Mouse (Mus musculus): ENCODE measurements at regions not wholly inside any gene's neighbourhood (a gene's known extent, or its start where the extent isn't known, plus 50 kb on each side); places are given as distances from the start of the nearest gene placed in this dataset.

DNA sequence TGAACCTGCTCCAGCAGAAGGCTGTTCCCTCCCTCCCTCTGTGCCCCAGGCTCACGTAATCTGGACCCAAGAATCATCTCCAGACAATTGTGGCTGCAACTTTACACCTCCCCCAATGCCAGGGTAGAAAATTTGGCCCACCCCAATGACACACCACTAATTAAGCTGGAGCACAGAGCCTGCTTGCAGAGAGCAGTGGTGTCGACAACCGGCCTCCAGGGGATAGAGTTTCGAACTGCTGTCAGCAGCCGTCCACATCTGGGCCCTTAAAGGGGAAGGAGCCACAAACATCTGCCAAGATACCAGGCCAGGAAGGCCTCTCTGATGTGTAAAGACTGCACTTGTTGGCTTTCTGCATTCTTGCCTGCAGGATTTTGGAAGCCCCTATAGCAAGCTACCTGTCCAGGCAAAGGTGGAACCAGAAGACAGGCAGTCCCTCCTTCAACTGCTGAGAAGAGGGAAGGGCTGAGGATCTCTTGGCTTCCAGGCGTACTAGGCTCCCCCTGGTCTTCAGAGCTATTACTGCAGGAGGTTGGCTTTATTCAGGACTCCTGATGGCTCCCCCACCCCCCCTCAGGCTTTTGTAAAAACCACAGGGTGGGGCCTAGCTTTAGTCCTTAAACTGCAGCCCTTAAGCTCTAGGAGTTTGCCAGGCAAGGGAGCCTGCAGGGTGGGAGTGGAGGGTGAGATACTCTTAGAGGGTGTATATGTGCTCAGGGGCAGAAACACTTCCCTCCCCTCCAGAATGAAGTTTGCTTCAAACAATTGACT is 160.5 kb upstream of the Sox11 start:
- H3K27me3 ChIP-seq (ENCODE audit: control insufficient read depth in 1 of 2, insufficient read depth in 2 of 2, low read length in 2 of 2), result no peaks in the 10 kb centered on the region
- no peak overlapping the region for H3K4me3 ChIP-seq (ENCODE audit: control insufficient read depth in 1 of 2, insufficient read depth in 1 of 2, low read depth in 2 of 2, low read length in 2 of 2)
- H3K79me2 ChIP-seq (ENCODE audit: control insufficient read depth, insufficient read depth, low read length, poor library complexity), result no peaks in the 10 kb centered on the region
- H3K9ac ChIP-seq (ENCODE audit: control insufficient read depth, low read depth, low read length, poor library complexity, severe bottlenecking), result no peak overlapping the region
- H3K27ac ChIP-seq (ENCODE audit: control insufficient read depth, low read depth, low read length), result no peak overlapping the region
- TF ChIP-seq MXI1 (IDR thresholded peaks at IDR 0.05; ENCODE audit: low read depth, low read length) (no peak), MYC (IDR thresholded peaks at IDR 0.05; ENCODE audit: low read depth, low read length) (no peak), MEF2A (IDR thresholded peaks at IDR 0.05; ENCODE audit: extremely low read depth, insufficient replicate concordance, low read depth, low read length, poor library complexity, severe bottlenecking) (no peak), CHD1 (IDR thresholded peaks at IDR 0.05; ENCODE audit: low read depth, low read length) (no peak), GABPA (IDR thresholded peaks at IDR 0.05; ENCODE audit: low read depth, low read length) (no peak), USF2 (IDR thresholded peaks at IDR 0.05; ENCODE audit: borderline replicate concordance in 1 of 2, insufficient read depth in 1 of 2, low read depth in 1 of 2, low read length in 2 of 2) (no peak), E2F4 (IDR thresholded peaks at IDR 0.05; ENCODE audit: borderline replicate concordance, low read depth, low read length) (no peak), ETS1 (IDR thresholded peaks at IDR 0.05; ENCODE audit: low read depth, low read length) (no peak)
- no peaks in the 10 kb centered on the region for H3K36me3 ChIP-seq (ENCODE audit: control insufficient read depth in 1 of 2, insufficient read depth in 2 of 2, low read length in 2 of 2)
- DNase-seq (ENCODE audit: low read depth, low spot score), result no peak
- no peaks in the 10 kb centered on the region for H3K9me3 ChIP-seq (replicated peaks; ENCODE audit: insufficient read depth, low read length)
- no peaks in the 10 kb centered on the region for H3K4me1 ChIP-seq (ENCODE audit: control insufficient read depth in 1 of 2, insufficient read depth in 2 of 2, low read length in 2 of 2)

- Histone ChIP-seq H3K79me2 (ENCODE audit: control insufficient read depth, insufficient read depth, low read length, poor library complexity) (no peaks in the 10 kb centered on the region), H3K4me3 (ENCODE audit: control insufficient read depth in 1 of 2, insufficient read depth in 1 of 2, low read depth in 2 of 2, low read length in 2 of 2) (no peak overlapping the region), H3K27ac (ENCODE audit: control insufficient read depth, low read depth, low read length) (no peak overlapping the region), H3K9me3 (replicated peaks; ENCODE audit: insufficient read depth, low read length) (no peaks in the 10 kb centered on the region), H3K4me1 (ENCODE audit: control insufficient read depth in 1 of 2, insufficient read depth in 2 of 2, low read length in 2 of 2) (no peaks in the 10 kb centered on the region), H3K27me3 (ENCODE audit: control insufficient read depth in 1 of 2, insufficient read depth in 2 of 2, low read length in 2 of 2) (no peaks in the 10 kb centered on the region), H3K9ac (ENCODE audit: control insufficient read depth, low read depth, low read length, poor library complexity, severe bottlenecking) (no peak overlapping the region), H3K36me3 (ENCODE audit: control insufficient read depth in 1 of 2, insufficient read depth in 2 of 2, low read length in 2 of 2) (no peaks in the 10 kb centered on the region)
- DNase-seq (ENCODE audit: low read depth, low spot score), result no peak
- TF ChIP-seq E2F4 (IDR thresholded peaks at IDR 0.05; ENCODE audit: borderline replicate concordance, low read depth, low read length) (no peak), SIN3A (IDR thresholded peaks at IDR 0.05; ENCODE audit: low read length) (no peak), ETS1 (IDR thresholded peaks at IDR 0.05; ENCODE audit: low read depth, low read length) (no peak)
These were observed 158.1 kb upstream of the Sox11 start for GRCm38 (mm10) chr12:27500516-27500915.

DNA sequence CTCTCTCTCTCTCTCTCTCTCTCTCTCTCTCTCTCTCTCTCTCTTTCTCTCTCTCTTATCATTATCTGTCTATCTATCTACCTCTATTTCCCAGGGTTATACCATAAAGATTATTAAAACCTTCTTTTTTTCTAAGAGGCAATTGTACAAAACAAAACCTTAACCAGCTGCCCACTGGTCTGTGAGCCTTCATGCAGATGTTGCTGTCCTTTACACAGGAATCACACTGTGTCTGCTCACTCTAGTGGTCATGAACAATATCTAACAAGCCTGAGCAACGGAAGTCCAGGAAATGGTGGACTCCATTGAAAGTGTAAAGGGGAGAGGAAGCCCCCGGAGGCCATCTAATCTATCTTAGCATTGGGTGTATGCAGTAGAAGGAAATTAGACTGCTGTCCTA is 156.9 kb upstream of the Sox11 start:
- H3K4me1 ChIP-seq (ENCODE audit: control insufficient read depth in 1 of 2, insufficient read depth in 2 of 2, low read length in 2 of 2), result no peaks in the 10 kb centered on the region
- DNase-seq (ENCODE audit: low read depth, low spot score), result no peak
- no peak overlapping the region for H3K27ac ChIP-seq (ENCODE audit: control insufficient read depth, low read depth, low read length)
- H3K9ac ChIP-seq (ENCODE audit: control insufficient read depth, low read depth, low read length, poor library complexity, severe bottlenecking), result no peak overlapping the region
- H3K27me3 ChIP-seq (ENCODE audit: control insufficient read depth in 1 of 2, insufficient read depth in 2 of 2, low read length in 2 of 2), result no peaks in the 10 kb centered on the region
- no peaks in the 10 kb centered on the region for H3K9me3 ChIP-seq (replicated peaks; ENCODE audit: insufficient read depth, low read length)
- H3K36me3 ChIP-seq (ENCODE audit: control insufficient read depth in 1 of 2, insufficient read depth in 2 of 2, low read length in 2 of 2), result no peaks in the 10 kb centered on the region
- no peaks in the 10 kb centered on the region for H3K79me2 ChIP-seq (ENCODE audit: control insufficient read depth, insufficient read depth, low read length, poor library complexity)
- no peak for TF ChIP-seq E2F4 (IDR thresholded peaks at IDR 0.05; ENCODE audit: borderline replicate concordance, low read depth, low read length)
- TF ChIP-seq ETS1 (IDR thresholded peaks at IDR 0.05; ENCODE audit: low read depth, low read length), result no peak
- no peak for TF ChIP-seq JUND (IDR thresholded peaks at IDR 0.05; ENCODE audit: low read depth, low read length)
- no peak for TF ChIP-seq USF2 (IDR thresholded peaks at IDR 0.05; ENCODE audit: borderline replicate concordance in 1 of 2, insufficient read depth in 1 of 2, low read depth in 1 of 2, low read length in 2 of 2)
- TF ChIP-seq RCOR1 (IDR thresholded peaks at IDR 0.05; ENCODE audit: low read depth, low read length), result no peak
- TF ChIP-seq MYC (IDR thresholded peaks at IDR 0.05; ENCODE audit: low read depth, low read length), result no peak
- no peak for TF ChIP-seq POLR2AphosphoS5 (IDR thresholded peaks at IDR 0.05; ENCODE audit: borderline replicate concordance, low read depth, low read length)
- TF ChIP-seq MAZ (IDR thresholded peaks at IDR 0.05; ENCODE audit: low read depth, low read length), result no peak
- TF ChIP-seq HCFC1 (IDR thresholded peaks at IDR 0.05; ENCODE audit: low read depth, low read length), result no peak
- no peak for TF ChIP-seq ZMIZ1 (IDR thresholded peaks at IDR 0.05; ENCODE audit: low read depth, low read length)
- no peak for TF ChIP-seq MAX (IDR thresholded peaks at IDR 0.05; ENCODE audit: low read length)
- no peak for TF ChIP-seq KAT2A (conservative IDR thresholded peaks at IDR 0.05; ENCODE audit: low read depth, low read length)
- TF ChIP-seq NELFE (IDR thresholded peaks at IDR 0.05; ENCODE audit: low read depth, low read length), result no peak
- TF ChIP-seq EP300 (IDR thresholded peaks at IDR 0.05; ENCODE audit: low read depth in 1 of 2, low read length in 2 of 2), result no peak
- no peak for TF ChIP-seq MYB (IDR thresholded peaks at IDR 0.05; ENCODE audit: low read depth, low read length)
- H3K4me3 ChIP-seq (ENCODE audit: control insufficient read depth in 1 of 2, insufficient read depth in 1 of 2, low read depth in 2 of 2, low read length in 2 of 2), result no peak overlapping the region

Data from MEL (cell line).